Mouse (Mus musculus): ENCODE results near the gene Fbp1.
A peak's percentile ranks its signal among the peaks of the same experiment; 100 is the strongest.

DNA sequence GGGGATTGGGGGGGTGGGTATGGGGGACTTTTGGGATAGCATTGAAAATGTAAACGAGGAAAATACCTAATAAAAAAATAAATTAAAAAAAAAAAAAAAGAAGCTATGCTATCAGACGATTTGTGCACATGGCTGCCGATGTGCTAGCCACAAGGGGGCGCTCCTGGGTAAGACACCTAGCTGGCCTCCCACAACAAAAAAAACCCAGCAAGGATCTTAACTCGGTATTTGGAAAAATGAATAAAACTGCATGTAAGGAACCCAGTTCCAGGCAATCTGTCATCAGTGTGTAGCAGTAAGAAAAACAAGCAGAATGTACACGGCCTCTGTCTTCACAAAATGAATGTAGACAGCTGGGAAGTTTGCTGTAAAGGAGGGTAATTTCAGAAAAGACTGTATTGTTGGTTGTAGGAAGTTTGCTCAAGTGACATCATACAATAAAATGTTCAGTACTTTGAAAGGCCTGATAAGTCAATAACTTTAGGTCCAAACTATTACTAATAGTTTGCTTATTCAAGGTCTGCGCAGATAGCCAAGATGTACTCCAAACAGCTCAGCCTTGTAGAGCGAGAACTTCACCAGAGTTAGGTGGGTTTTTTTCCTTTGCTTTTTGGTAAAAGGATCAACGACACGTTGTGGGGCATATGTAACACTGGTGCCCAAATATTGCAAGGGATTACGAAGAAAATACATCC is 31.7 kb upstream of the Fbp1 start:
- TF ChIP-seq ZNF384 (IDR thresholded peaks at IDR 0.05; ENCODE audit: low read depth, low read length), result peak; percentile 90
- no peak for TF ChIP-seq HCFC1 (IDR thresholded peaks at IDR 0.05; ENCODE audit: borderline replicate concordance, insufficient read depth, low read length)
- no peak for TF ChIP-seq MAFK (IDR thresholded peaks at IDR 0.05; ENCODE audit: insufficient read depth, low read depth, low read length)
